Mouse (Mus musculus) limb, embryonic 12.5 days (tissue): ENCODE measurements at regions not wholly inside any gene's neighbourhood (a gene's known extent, or its start where the extent isn't known, plus 50 kb on each side); places are given as distances from the start of the nearest gene placed in this dataset.

Experiments used
- ATAC-seq: fragments of 200-750 bp; cut with Nextera tagmentation; 2 replicates; pipeline ENCODE4 v1.8.0; 2017; ENCODE audit warnings: low read depth, moderate TSS enrichment; ENCODE audit not compliant: insufficient number of reproducible peaks, insufficient read depth, low FRiP score, low TSS enrichment
- H3K27ac ChIP-seq: fragments of 300-500 bp; sonication (generic); 2 replicates; pipeline ENCODE4 v1.5.1; 2016; ENCODE audit warnings: mild to moderate bottlenecking, moderate library complexity
- H3K27me3 ChIP-seq: fragments of 300-500 bp; sonication (generic); 2 replicates; pipeline ENCODE4 v1.6.1; 2016; ENCODE audit warnings: mild to moderate bottlenecking, moderate library complexity
- H3K36me3 ChIP-seq: fragments of 300-500 bp; sonication (generic); 2 replicates; pipeline ENCODE4 v1.6.1; 2016; ENCODE audit warnings: mild to moderate bottlenecking, moderate library complexity
- H3K4me1 ChIP-seq: fragments of 300-500 bp; sonication (generic); replicated peaks from 2 replicates; pipeline ENCODE4 v1.6.1; 2016
- H3K4me2 ChIP-seq: fragments of 300-500 bp; sonication (generic); 2 replicates; pipeline ENCODE4 v1.6.1; 2016; ENCODE audit warnings: mild to moderate bottlenecking, moderate library complexity
- H3K4me3 ChIP-seq: fragments of 300-500 bp; sonication (generic); replicated peaks from 2 replicates; pipeline ENCODE4 v1.5.1; 2016; ENCODE audit warnings: mild to moderate bottlenecking
- H3K9ac ChIP-seq: fragments of 300-500 bp; sonication (generic); replicated peaks from 2 replicates; pipeline ENCODE4 v1.6.1; 2016; ENCODE audit warnings: mild to moderate bottlenecking, moderate library complexity
- H3K9me3 ChIP-seq: fragments of 300-500 bp; sonication (generic); 2 replicates; pipeline ENCODE4 v1.6.1; 2016; ENCODE audit warnings: mild to moderate bottlenecking, moderate library complexity
- WGBS: fragments of 180-500 bp; shearing (Covaris S2); methylation state at CpG from one replicate; pipeline ENCODE4 v1.1.7; 2016; 5-methylcytosine and 5-hydroxymethylcytosine counted together

GRCm38 (mm10) chr9:47276303-47277005 is 253.5 kb upstream of the Cadm1 start:
- WGBS, result 43% methylated on average over 12 of the region's 12 CpGs
- Histone ChIP-seq H3K36me3 (no peaks in the 10 kb centered on the region), H3K9me3 (no peaks in the 10 kb centered on the region), H3K4me1 (peaks cover 29% of the 10 kb centered on the region), H3K27me3 (peaks cover 44% of the 10 kb centered on the region), H3K9ac (no peak overlapping the region), H3K4me3 (no peak overlapping the region), H3K4me2 (no peak overlapping the region), H3K27ac (no peak overlapping the region)
- ATAC-seq, result no peak

- H3K9me3 ChIP-seq, result no peaks in the 10 kb centered on the region
- H3K27me3 ChIP-seq, result peaks cover 47% of the 10 kb centered on the region
- no peak for ATAC-seq
- WGBS, result 82% methylated on average over 6 of the region's 6 CpGs
- no peaks in the 10 kb centered on the region for H3K36me3 ChIP-seq
- H3K4me3 ChIP-seq, result no peak overlapping the region
- no peak overlapping the region for H3K9ac ChIP-seq
- H3K27ac ChIP-seq, result peak overlapping the region; percentile 57; the same call in 1 of the 2 replicates
- no peak overlapping the region for H3K4me2 ChIP-seq
- peaks cover 36% of the 10 kb centered on the region for H3K4me1 ChIP-seq
Observed at GRCm38 (mm10) chr9:47279410-47279809, 250.6 kb upstream of the Cadm1 start.

- Histone ChIP-seq H3K27ac (peak overlapping the region; percentile 57), H3K9me3 (no peaks in the 10 kb centered on the region), H3K36me3 (no peaks in the 10 kb centered on the region), H3K4me3 (no peak overlapping the region), H3K9ac (no peak overlapping the region), H3K4me1 (peaks cover 36% of the 10 kb centered on the region), H3K27me3 (peaks cover 43% of the 10 kb centered on the region), H3K4me2 (no peak overlapping the region)
- WGBS, result 20% methylated on average over 7 of the region's 7 CpGs
- ATAC-seq, result peak; percentile 50; the same call in 1 of the 2 replicates
Observed at GRCm38 (mm10) chr9:47280146-47280545, 249.8 kb upstream of the Cadm1 start.

GRCm38 (mm10) chr9:47280598-47280997 is 249.4 kb upstream of the Cadm1 start:
- H3K4me2 ChIP-seq, result no peak overlapping the region
- H3K27me3 ChIP-seq, result peaks cover 40% of the 10 kb centered on the region
- no peak overlapping the region for H3K4me3 ChIP-seq
- peaks cover 32% of the 10 kb centered on the region for H3K4me1 ChIP-seq
- H3K9ac ChIP-seq, result no peak overlapping the region
- peak overlapping the region; percentile 57 for H3K27ac ChIP-seq
- WGBS, result 43% methylated on average over 8 of the region's 8 CpGs
- no peaks in the 10 kb centered on the region for H3K9me3 ChIP-seq
- no peak for ATAC-seq
- H3K36me3 ChIP-seq, result no peaks in the 10 kb centered on the region

GRCm38 (mm10) chr9:47283746-47284455 is 246.1 kb upstream of the Cadm1 start:
- Histone ChIP-seq H3K27me3 (peaks cover 31% of the 10 kb centered on the region), H3K9ac (no peak overlapping the region), H3K36me3 (no peaks in the 10 kb centered on the region), H3K27ac (no peak overlapping the region), H3K4me3 (no peak overlapping the region), H3K9me3 (no peaks in the 10 kb centered on the region), H3K4me2 (no peak overlapping the region), H3K4me1 (peaks cover 33% of the 10 kb centered on the region)
- 79% methylated on average over 4 of the region's 4 CpGs for WGBS
- no peak for ATAC-seq

- Histone ChIP-seq H3K27me3 (peaks cover 15% of the 10 kb centered on the region; the same call in 1 of the 2 replicates), H3K27ac (no peak overlapping the region), H3K4me3 (no peak overlapping the region), H3K9ac (no peak overlapping the region), H3K36me3 (no peaks in the 10 kb centered on the region), H3K9me3 (no peaks in the 10 kb centered on the region), H3K4me1 (peaks cover 15% of the 10 kb centered on the region; the same call in 1 of the 2 replicates), H3K4me2 (no peak overlapping the region)
- no peak for ATAC-seq
- 48% methylated on average over 9 of the region's 9 CpGs for WGBS
Observed at GRCm38 (mm10) chr9:47286930-47287722, 242.8 kb upstream of the Cadm1 start.

- Histone ChIP-seq H3K4me3 (no peak overlapping the region), H3K9me3 (no peaks in the 10 kb centered on the region), H3K27me3 (peaks cover 5% of the 10 kb centered on the region; the same call in 1 of the 2 replicates), H3K9ac (no peak overlapping the region), H3K27ac (no peak overlapping the region), H3K4me1 (peaks cover 11% of the 10 kb centered on the region; the same call in 1 of the 2 replicates), H3K36me3 (no peaks in the 10 kb centered on the region), H3K4me2 (no peak overlapping the region)
- WGBS, result 54% methylated on average over 7 of the region's 7 CpGs
- ATAC-seq, result no peak
Observed at GRCm38 (mm10) chr9:47288587-47289199, 241.3 kb upstream of the Cadm1 start.

- H3K27me3 ChIP-seq, result peaks cover 17% of the 10 kb centered on the region
- 69% methylated on average over 1 of the region's 1 CpGs for WGBS
- H3K9me3 ChIP-seq, result no peaks in the 10 kb centered on the region
- H3K4me3 ChIP-seq, result no peak overlapping the region
- ATAC-seq, result no peak
- H3K4me1 ChIP-seq, result 0 out of 2 replicates have a peak, but pooled peaks cover 8% of the 10 kb centered on the region
- no peak overlapping the region for H3K27ac ChIP-seq
- no peak overlapping the region for H3K4me2 ChIP-seq
- no peaks in the 10 kb centered on the region for H3K36me3 ChIP-seq
- no peak overlapping the region for H3K9ac ChIP-seq
Observed at GRCm38 (mm10) chr9:47300633-47301032, 229.3 kb upstream of the Cadm1 start.

- no peaks in the 10 kb centered on the region for H3K9me3 ChIP-seq
- WGBS, result 93% methylated on average over 7 of the region's 7 CpGs
- peaks cover 6% of the 10 kb centered on the region for H3K4me1 ChIP-seq
- H3K36me3 ChIP-seq, result no peaks in the 10 kb centered on the region
- no peak overlapping the region for H3K27ac ChIP-seq
- ATAC-seq, result no peak
- no peak overlapping the region for H3K9ac ChIP-seq
- H3K4me2 ChIP-seq, result no peak overlapping the region
- H3K4me3 ChIP-seq, result no peak overlapping the region
- peaks cover 9% of the 10 kb centered on the region; the same call in 1 of the 2 replicates for H3K27me3 ChIP-seq
Observed at GRCm38 (mm10) chr9:47307125-47307751, 222.7 kb upstream of the Cadm1 start.

GRCm38 (mm10) chr9:47307752-47308500 is 222.0 kb upstream of the Cadm1 start:
- ATAC-seq, result no peak
- no peaks in the 10 kb centered on the region for H3K36me3 ChIP-seq
- no peak overlapping the region for H3K4me3 ChIP-seq
- WGBS, result 54% methylated on average over 17 of the region's 17 CpGs
- H3K4me1 ChIP-seq, result peaks cover 6% of the 10 kb centered on the region
- no peak overlapping the region for H3K9ac ChIP-seq
- no peaks in the 10 kb centered on the region for H3K9me3 ChIP-seq
- no peak overlapping the region for H3K27ac ChIP-seq
- peaks cover 9% of the 10 kb centered on the region; the same call in 1 of the 2 replicates for H3K27me3 ChIP-seq
- H3K4me2 ChIP-seq, result no peak overlapping the region
